Mouse (Mus musculus) telencephalon, adult 2 months (tissue): Measurements from ENCODE around the gene Midn.

Experiments
- DNase-seq: peaks from one replicate; pipeline ENCODE4 v3.0.0-alpha.2; 2011; ENCODE audit warnings: low read depth, low spot score

Midn gene

DNA sequence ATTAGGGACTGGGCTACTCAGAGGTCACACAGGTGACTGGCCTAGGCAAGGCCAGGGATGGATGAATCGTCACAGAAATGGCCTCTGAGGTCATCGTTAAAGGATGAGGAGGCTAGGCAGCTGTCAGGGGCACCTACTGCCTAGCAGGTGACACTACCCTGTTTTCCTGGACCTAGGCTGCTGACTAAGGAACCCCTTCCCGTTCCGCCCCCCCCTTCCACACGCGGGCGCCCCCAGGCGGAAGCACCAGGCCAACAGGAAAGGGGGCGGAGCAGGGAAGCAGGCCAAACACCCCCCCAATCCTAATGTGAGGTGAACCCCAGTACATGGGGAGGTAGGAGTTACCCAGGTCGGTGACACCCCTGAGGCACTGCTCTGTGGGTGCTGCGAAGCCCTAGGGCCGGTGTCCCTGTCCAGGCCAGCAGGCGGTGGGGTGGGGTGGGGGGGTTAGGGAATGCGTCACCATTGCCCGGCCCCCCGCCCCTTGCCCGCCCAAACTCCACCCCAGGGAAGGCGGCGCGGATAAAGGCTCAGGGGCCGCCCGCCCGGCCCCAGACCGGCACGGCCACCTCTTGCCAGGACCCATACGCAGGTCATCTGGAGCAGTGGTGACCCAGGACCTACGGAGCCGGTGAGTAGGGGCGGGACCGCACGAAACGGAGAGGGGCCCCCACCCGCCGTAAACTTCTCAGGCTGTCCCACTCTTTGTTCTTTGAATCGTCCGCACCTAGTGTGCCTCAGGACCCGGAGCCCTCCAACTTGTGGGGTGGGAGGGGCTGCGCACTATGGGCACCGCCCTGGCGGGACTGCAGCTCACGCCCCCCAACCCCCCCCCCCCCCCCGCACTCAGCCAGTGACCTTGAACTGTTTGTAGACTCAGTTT is at the start of gene Midn:
Gene Midn (plus strand): TSS at position 554 of the 883 bp plus-strand sequence.
- no peak for DNase-seq

DNA sequence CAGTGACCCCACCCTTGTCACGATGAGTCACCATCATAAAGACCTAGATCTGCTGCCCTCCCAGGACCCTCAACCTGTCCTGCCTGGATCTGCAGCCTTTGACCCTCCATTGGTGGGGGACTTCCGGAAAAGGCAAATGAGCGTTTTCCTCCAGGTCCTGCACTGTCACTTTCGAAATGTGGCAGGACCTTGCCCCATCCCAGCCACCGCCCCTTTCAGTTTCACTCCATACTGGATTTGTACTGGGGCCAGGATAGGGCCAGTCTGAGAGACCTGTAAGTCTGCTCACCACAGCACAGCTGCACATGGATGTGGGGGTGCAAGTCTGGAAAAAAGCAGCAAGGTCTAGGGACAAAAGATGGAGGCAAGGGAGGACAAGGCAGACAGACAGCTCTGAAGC is 49.4 kb upstream of the Midn start:
- no peak for DNase-seq

DNA sequence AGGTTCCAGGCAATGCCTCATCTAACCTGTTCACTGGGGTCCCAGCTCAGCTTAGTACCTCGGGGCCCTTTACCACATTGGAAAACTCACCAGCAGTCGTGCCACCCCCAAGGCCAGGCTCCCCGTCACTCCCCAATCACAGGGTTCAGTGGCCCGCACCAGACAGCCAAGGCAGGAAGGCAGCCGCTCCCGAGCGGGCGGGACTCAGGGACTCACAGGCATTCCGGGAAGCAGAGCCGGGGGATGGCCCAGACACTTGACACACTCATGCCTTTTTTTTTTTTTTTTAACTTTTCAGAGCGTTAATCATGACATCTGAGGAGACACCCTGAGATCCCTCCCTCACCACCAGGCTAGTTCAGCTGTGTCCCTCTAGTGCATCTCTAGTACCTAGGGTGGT is 47.1 kb upstream of the Midn start:
- DNase-seq = no peak

DNA sequence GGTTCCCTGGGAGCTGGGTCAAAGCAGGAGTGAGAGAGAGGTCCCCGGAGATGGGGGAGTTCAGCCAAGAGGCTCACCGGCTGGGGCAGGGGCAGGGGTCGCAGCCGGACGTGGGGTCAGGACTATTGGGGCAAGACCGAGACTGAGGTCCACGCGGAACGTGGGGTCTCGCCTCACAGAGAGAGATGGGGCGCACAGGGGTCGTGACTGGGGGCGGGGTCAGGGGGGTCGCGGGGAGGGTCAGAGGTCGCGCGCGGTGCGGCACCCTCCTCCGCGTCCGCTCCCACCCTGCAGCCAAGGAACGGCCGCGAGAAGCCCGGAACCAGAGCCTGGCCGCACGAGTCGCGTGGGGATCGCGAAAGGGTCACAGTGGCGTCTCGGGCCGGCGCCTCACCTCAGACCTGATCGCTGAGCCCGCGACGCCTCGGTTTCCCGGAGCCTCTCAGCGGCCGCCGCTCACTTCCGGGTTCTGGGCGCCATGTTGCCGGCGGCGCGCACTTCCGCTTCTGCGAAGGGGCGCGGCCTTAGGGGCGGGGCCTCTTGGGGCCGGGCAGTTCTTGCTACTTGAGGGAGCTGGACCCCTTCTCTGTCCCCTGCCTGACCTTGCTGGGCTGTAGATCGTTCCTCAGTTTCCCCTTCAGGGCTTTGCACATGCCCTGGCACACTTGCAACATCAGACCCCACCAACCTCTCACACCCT is 45.7 kb upstream of the Midn start:
- peak; percentile 46 for DNase-seq

DNA sequence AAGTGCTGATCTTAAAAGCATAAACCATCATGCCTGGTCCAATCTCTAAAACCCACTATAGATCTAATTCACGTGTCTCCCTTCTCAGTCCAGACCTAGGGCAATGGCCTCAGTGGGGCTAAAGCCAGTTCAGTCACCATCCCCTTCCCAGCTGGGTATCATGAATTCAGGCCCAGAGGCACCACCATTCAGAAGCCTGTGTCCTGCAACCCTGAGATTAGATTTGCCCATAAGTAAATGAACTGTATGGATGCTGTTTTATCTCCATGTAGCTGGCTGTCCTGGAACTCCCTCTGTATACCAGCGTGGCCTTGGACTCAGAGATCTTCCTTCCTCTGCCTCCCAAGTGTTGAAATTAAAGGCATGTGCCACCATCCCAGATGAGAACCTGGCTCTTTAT is 45.0 kb upstream of the Midn start:
- DNase-seq = no peak

DNA sequence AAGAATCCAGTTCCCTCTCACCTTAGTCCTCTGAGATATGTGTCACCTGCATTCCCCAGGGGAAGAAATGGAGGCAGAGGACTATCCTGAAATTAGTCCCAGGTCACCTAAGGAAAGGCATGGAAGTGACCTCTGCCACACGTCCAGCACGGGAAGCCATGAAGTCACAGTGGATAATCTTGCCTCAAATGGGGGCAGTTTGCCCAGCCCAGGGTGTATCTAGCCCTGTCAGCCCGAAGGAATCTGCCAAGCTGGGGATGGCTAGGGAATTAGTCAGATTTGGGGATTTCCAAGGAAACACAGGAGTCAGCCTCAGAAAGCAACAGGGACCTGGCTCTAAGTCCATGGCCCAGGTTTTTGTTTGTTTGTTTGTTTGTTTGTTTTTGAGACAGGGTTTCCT is 43.9 kb upstream of the Midn start:
- no peak for DNase-seq

DNA sequence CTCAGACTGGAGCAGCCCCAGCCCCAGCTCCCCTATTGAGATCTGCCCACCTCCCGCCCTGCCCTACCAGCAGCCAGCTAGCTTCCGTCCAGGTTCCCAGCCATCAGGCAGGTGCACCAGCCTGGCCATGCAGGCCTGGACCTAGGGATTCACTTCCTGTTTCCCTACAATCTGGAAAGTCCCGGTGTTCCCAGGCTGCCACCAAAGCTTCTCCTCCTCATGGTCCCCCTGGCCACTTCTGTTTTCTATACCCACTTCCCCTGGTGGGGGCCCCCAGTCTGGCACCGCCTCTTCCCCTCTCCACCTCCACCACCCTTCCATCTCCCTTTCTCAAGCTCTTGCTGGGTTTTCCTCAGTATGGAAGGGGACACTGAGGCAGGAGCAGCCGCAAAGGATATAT is 42.6 kb upstream of the Midn start, which contains the start of gene Sbno2:
Gene Sbno2 (minus strand): TSS at position 112 of the 400 bp plus-strand sequence.
- DNase-seq = no peak

DNA sequence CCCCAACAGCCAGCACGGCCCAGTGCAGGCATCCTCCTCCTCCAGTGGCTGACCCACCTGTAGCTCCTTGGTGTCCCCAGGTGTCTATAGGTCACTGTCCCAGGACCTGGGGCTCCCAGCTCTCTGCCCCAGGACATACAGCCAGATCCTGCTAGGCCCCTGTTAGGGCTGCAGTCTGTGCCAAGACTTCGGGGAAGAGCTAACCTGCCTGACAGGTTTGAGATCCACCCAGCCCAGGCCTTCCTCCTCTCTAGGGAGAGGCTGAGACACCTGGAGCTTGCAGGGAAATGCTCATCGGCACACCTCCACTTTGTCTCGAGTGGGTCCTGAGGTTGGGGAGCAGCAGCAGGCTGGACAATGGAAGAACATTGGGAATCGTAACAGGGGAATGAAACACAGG is 42.1 kb upstream of the Midn start:
- DNase-seq = no peak

DNA sequence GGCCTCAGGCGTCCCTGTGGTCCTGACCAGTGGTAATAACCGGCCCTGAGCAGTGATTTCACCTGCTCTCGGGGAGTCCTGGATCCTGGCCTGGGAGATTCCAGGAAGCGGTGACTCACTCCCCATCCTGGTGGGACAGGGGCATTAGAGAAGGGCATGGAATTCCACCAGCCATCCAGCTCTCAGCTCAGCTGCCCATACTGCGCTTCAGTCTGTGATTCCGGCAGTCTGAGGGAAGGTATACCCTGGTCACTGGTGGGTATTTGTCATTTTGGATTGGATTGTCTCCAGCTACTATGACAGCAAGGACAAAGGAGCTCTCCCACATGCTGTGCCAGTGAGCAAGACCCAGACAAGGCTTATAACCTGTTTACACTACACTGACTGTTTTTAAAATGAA is 40.4 kb upstream of the Midn start:
- DNase-seq = no peak

DNA sequence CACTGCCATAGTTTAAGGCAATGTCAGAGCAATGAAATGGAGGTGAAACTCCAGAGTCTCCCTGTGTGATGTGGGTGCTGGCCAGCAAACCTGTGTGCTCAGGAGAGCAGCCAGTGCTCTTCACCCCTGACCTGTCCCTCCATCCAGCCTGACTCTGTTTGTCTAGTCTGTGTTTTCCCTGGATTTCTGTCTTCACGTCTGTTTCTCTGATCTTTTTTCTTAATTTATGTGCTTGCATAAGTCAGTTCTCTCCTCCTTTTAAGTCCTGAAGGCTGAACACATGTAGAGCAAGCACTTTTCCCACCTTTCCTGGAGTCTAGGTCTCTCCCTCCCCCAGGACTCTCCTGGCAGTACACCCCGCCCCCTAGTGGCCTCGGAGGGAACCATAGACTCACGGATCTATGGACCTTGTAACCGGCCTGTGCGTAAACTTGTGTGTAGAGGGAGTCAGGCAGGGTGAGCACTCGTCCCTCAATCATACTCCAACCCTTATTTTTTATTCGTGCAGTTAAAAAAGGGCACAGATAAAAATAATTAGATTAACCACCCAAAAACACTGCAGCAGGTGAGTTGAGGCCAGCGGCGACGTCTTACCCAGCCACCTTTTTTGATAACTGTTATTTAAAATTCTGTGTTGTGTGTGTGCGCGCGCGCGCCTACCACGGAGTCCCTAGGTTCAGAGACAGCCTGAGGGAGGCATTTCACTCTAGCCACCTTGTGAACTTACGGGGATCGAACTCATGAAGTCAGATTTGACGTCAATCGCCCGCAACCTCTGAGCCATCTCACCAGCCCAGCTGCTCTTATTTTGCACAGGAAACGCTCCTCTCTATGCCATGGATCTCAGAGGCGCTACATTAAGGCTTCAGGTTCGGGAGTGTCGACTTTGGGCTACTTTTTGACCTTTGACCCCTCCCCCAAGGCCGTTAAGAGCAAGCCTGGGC is 33.5 kb upstream of the Midn start:
- DNase-seq = peak; percentile 71

DNA sequence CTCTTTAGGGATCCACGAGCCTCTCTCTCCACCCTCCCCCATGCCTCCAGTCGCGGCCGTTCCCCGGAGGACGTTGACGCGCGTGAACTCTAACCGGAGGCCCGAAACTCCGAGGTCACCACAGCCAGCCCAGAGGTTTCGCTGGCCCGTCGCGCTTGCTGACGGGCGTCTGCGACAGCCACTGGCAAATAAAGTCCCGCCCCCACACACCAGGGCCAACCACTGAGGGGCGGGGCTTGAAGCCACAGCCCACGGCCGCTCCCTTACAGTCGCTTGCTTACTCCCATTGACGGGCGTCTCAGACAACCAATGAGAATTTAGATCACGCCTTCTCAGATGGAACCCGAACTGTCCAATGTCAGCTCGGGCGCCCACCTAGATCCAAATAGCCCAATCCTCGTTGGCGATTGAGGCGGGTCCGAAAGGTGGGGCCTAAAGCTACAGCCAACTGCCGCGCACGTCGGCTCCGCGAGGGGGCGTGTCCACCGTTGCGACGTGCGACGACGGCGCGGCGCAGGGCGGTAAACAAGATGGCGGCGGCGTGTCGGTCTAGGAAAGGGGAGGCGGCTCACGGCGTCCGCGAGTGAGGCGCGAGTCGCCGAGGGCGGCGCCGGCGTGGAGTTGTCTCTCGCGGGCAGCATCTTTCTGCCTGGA is 32.7 kb upstream of the Midn start, which contains the start of gene Stk11:
Gene Stk11 (plus strand): TSS at position 514 of the 654 bp plus-strand sequence.
- peak; percentile 100 for DNase-seq

DNA sequence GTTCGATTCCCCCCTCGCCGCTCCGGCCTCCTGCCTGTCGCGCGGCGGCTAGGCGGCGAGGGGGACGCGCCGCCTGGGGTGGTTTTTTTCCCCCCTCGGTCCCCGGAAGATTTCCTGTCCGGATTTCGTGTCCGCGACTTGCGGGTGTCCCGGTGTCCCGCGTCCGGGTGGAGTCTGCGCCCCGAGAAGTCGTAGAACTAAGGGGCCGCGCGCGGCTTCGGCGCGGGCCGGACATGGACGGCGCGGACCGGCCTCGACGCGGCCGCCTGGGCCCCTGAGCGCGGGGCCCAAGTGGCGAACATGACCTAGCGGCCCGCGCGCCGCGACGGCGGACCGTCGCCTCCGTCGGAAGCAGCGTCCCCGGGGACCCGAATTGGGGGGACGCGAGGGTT is 32.1 kb upstream of the Midn start:
- DNase-seq = no peak

DNA sequence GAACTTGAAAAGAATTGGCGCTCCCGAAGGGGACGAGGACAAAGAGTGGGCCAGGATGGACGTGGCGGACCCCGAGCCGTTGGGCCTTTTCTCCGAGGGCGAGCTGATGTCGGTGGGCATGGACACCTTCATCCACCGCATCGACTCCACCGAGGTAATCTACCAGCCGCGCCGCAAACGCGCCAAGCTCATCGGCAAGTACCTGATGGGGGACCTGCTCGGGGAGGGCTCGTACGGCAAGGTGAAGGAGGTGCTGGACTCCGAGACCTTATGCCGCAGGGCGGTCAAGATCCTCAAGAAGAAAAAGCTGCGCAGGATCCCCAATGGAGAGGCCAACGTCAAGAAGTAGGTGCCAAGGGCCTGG is 31.5 kb upstream of the Midn start:
- no peak for DNase-seq

DNA sequence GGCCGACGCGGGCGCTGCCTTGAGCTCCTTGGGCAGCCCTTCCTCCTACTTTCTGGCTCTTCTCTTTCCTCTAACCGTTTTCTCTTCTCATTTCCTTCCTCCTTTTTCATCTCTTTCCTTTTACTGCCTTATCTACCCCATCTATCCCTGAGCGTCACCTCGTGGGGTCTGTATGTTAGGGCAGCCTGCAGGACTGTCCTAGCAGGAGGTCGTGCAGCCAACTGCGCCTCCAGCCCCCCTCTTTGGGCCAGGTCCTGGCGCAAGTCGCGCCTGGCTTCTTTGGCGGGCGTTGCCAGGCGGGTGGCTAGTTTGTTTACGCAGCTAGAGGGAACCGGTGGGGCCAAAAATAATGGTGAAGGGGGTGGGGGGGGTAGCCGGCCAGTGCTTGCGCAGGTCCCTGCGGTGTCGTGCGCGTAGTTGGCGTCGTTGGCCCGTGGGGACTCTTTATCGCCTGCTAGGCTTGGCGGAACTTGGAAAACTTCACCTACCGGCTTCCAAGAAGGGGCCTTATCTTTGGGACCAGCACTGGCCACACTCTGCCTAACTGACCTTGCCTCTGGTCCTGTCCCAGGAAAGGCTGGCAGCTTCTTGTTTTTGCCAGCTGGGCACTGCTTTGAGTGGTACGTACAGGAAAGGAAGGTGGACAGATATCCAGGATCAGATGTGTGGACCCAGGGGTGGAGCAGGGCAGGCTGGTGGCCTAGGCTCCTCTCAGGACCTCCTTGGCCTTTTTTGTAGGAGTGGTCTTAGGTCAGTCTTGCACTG is 31.0 kb upstream of the Midn start:
- no peak for DNase-seq

DNA sequence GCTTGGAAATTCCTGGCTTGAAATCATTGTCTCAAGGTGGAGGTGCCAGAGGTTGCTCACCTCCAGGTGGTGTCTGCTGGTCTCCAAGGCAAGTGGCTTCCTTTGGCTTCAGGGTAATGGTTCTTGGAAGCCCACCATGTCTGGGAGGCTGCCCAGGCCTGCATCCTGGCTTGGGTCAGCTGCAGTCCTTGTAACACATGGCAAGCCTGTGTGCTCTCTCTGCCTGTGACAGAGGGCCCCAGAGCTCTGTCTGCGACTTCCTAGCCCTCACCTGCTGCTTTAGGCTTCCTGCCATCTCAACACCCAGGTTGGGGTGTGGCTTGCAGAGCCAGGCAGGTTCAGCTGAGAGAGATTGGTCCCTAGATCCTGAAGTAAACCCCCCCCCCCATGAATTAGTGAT is 30.3 kb upstream of the Midn start:
- no peak for DNase-seq

DNA sequence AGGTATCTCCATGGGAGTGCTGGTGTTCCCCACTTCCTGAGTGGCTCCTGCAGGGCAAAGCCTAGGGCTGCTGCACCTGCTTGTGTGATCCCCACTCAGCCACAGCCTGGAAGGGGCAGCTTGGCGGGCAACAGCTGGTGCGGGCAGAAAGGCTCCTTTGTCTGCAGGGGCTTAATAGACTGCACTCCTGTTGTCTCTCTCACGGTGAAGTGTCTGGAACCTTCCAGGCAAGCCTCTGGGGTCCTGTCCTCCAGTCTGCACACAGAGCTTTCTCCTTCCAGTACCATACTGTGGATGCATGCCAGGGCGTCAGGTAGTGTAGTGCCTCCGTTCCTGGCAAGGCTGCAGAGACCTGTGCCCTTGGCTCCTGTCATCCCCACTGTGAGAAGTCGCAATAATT is 29.5 kb upstream of the Midn start:
- DNase-seq = no peak

DNA sequence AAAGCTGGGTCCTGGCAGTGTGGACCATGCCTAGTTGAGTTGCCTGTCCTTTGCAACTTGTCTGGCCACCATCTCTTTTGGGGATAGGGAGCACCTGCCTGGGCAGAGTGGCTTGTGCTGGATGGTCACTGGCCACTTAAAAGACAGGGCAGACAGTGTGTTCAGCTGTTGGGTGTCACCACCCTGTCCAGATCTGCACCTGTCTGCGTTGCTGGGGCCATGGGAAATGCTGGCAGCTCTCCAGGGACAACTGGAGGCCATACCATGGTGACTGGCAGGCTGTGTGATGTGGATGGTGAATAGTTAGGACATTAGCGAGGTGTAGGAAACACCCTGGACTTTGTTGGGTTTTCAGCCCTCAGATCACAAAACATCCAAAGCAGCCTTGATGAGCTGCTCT is 27.9 kb upstream of the Midn start:
- DNase-seq = no peak

DNA sequence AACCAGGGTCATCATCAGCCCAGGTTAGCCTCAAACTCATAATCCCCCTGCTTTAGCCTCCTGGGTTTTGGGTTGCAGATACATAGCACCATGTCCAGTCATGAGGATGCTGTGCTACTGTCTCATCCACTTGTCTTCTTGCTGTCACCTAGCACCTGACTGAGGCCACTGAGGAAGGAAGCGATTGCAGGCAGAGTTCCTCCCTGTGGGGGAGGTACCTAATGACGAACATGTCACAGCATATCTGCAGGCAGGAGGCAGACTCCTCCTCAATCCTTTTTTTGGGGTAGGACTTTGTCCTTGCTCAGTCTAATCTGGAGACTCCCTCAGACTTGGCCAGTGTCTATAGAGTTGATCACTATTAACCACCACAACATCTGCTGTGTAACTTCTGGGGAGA is 26.4 kb upstream of the Midn start:
- DNase-seq = no peak

DNA sequence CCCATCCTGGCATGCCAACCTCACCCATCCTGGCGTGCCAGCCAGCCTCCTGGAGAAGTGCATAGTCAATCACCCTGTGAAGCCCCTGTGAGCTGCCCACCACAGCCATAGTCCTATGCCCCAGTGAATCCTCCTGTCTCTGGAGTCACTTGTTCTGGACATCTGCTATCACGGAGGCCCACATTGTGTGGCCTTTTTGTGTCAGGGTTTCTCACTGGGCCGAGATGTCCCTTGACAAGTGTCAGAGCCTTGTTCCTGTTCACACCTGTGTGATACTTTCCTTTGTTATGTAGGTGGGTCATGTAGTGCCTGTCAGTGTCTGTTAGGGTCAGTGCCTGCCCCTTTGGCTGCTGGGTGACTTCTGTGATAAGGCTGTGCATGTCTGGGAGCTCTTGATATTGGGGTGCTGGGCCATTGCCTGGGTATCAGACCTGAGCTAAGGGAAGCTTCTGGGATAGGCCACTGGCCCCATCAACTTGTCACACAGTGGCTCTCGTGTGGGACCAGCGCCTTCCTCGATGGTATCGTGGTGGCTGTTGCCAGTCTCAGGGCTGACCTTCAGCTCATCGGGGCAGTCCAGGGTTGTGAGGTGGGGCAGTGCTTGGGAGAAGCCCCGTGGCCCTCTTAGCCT is 24.0 kb upstream of the Midn start:
- no peak for DNase-seq

DNA sequence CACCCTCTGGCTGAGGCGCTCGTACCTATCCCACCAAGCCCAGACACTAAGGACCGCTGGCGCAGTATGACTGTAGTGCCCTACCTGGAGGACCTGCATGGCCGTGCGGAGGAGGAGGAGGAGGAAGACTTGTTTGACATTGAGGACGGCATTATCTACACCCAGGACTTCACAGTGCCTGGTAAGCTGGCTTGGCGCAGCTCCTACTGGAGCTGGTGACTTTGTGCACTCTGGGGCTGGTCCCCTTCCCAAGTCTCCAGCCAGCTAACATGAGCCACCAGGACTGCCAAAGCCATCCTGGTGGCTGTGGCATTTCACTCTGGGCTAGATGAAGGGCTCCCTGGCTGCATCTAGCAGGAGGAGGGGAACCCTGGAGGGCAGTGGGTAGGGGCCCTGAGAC is 20.2 kb upstream of the Midn start:
- DNase-seq = no peak
